Mouse (Mus musculus) fibroblast of lung, adult 2 months (primary cell): ENCODE data around the gene Gpr176.
A peak's percentile ranks its signal among the peaks of the same experiment; 100 is the strongest.

Experiments
- DNase-seq: peaks from one replicate; pipeline ENCODE4 v3.0.0-alpha.2; 2011; ENCODE audit warnings: low read depth

The Gpr176 gene

GRCm38 (mm10) chr2:118372901-118373571 is at the start of gene Gpr176:
TSS of gene Gpr176 (minus strand) at chr2:118373419.
- no peak for DNase-seq

- DNase-seq: no peak
These were observed 49.2 kb upstream of the Gpr176 start for GRCm38 (mm10) chr2:118422385-118422784.

DNA sequence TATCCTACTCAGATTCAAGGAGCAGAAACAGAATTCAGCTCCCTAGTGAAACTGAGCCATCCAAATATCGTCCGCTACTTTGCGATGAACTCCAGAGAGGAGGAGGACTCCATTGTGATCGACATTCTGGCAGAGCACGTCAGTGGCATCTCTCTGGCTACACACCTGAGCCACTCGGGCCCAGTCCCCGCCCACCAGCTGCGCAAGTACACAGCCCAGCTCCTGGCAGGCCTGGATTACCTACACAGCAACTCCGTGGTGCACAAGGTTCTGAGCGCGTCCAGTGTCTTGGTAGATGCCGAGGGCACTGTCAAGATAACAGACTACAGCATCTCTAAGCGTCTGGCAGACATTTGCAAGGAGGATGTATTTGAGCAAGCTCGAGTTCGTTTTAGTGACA is 48.7 kb upstream of the Gpr176 start:
- DNase-seq: no peak

DNA sequence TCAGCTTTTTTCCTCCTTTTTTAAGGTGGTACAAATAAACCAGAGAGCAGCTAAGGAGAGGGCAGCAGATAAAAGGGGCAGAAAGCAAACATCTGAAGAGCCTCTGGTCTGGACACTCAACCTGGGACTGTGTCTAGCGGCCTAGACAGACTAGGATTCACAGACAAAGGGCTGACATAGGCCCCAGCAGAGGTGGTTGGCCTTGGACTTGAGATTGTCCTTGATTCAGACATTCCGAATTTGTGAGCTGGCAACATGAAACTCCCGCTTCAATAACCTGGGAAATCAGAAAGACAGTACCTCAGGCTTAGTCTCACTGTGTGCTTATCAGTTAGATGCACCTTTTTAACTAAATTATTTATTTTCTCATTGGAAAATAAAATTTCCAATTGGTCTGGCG is 44.9 kb upstream of the Gpr176 start:
- DNase-seq: no peak

- no peak for DNase-seq
These were observed 42.6 kb upstream of the Gpr176 start for GRCm38 (mm10) chr2:118415601-118416355.

DNA sequence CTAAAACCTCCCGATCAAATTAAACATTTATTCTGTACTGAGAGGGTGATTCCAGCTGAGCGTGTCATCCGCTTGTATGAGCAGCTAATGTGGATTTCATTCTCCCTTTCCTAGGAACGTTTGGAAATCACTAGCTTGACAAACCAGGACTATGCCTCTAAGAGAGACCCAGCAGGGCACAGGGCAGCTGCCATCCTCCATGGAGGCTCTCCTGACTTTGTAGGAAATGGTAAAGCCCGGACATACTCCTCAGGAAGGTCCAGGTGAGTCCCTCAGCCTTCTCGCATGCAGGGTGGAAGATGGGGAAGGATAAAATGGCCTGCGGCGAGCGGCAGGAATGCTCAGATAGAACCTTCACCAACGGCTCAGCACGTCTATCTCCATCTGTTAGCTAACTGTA is 39.6 kb upstream of the Gpr176 start:
- no peak for DNase-seq

DNA sequence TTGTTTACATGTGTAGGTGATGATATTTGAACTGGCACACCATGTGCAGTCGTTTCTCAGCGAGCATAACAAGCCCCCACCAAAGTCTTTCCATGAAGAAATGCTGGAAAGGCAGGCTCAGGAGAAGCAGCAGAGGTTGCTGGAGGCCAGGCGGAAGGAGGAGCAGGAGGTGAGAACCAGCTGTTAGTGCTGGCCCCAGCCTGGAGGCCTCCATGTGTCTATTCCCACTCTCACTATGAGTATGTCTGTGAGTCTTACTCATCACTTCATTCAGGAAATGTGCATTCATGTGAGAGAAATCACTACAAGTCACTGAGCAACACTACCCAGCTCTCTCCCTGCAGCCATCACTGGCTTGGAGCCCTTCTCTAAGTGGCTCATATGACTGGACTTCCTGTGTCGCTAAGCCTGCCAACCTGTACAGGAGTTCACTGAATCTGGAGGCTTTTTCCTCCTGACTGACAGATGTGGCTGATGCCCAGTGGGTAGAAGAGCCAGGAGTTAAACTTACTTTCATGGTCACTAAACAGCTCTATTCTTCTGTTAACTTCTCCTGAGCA is 35.2 kb upstream of the Gpr176 start:
- DNase-seq: peak; percentile 35

DNA sequence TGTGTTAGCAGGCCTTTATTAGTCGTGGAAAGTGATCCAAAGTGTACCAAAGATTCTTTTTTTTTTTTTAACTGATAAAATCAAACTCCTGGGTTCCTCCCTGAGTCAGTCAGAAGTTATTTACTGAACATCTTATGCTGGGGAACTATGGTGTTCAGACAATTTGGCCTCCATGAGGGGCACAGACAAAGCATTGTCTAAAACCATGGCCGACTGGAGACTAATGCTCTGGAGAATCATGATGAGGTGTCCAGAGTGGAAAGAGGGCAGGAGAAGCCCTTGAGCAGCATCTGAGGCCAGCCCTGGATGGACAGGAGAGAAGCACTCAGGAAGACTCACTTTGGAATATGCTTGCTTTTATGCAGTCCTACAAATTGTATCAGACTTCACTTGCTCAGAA is 33.6 kb upstream of the Gpr176 start:
- no peak for DNase-seq

DNA sequence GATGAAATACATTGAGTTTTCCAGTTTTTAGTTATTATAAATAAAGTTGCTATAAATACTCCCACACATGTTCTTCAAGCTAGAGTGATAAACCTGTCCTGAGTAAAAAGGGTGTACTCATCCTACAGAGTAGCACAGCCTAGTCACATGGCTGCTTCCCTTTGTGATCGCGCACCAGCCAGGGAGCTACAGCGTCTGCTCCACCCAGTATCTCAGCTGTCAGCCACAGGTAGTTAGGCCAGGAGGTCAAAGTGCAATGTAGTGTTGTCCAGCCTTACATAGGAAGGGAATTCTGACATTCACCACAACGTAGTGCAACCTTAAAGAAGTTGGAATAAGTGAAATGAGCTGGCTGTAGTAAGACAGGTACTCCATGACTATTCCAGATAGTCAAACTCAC is 32.3 kb upstream of the Gpr176 start:
- no peak for DNase-seq

- no peak for DNase-seq
These were observed 31.1 kb upstream of the Gpr176 start for GRCm38 (mm10) chr2:118404336-118404735.

GRCm38 (mm10) chr2:118401834-118402727 is 28.9 kb upstream of the Gpr176 start:
- no peak for DNase-seq

DNA sequence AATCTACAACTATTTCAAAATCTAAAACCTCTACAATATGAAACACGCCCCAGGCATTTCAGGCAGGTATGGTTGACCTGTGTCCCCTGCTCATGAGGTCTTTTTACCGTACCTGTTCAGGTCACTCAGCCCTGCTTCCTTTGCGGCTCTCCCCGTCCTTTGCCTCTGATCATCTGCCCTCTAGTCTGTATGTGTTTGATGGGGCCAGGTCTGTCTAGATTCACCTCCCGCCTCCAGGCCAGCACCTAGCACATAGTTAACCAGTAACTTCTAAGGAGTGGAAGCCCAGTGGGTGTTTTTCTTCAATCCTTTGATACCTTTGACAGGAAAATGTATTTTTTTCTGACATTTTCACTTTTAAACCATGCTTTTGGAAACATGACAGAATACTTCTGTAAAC is 26.5 kb upstream of the Gpr176 start:
- DNase-seq: no peak

DNA sequence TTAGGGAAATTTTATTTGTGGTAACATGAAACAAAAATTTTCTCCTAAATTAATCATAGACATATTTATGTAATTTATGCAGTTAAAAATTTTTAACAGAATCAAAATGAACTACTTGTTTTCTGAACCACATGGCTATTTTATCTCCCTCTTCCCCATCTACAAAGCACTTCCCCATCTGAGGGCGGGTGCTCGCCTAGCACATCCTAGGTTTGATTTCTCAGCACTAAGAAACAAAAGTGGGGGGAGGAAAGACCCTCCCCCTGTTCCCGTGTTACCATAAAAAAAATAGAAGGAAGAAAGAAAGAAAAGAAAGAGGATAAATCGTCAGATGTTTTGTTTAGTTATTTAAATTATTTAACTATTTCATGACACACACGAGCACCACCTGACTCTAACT is 18.0 kb upstream of the Gpr176 start:
- no peak for DNase-seq

DNA sequence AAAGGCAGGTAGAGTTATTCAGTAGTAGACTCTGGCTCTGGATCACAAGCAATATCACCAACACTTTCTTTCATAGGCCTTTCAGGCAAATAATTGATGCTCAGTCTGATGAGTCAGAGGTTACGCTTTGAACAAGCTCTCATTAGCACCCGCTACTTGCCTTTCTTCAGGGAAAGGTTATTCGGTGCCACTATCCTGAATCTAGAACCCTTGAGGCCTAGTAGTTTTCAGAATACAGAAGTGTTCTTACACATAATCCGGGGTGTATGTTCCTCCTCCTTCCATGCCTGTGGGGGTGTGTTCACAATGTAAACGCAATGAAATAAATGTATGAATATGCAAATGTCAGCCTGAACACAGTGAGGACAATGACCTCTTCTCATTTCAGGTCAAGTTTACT is 16.9 kb upstream of the Gpr176 start:
- no peak for DNase-seq

DNA sequence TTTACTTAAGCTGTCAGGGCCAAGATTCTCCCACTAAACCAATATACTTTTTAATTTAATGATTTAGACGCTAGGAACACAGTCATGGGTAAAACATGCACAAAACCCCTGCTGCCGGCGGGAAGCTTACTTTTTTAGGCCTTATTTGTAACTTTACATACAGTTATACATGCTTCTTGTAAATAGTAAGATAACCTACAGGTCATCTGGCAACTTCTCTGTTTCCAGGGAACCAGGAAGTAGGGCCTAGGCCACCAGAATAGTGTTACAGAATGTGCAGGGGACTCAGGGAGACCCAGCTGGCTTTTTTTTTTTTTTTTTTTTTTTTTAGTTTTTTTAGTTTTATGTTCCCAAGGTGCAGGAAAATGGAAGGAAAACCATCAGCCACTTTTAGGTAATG is 16.4 kb upstream of the Gpr176 start:
- no peak for DNase-seq

DNA sequence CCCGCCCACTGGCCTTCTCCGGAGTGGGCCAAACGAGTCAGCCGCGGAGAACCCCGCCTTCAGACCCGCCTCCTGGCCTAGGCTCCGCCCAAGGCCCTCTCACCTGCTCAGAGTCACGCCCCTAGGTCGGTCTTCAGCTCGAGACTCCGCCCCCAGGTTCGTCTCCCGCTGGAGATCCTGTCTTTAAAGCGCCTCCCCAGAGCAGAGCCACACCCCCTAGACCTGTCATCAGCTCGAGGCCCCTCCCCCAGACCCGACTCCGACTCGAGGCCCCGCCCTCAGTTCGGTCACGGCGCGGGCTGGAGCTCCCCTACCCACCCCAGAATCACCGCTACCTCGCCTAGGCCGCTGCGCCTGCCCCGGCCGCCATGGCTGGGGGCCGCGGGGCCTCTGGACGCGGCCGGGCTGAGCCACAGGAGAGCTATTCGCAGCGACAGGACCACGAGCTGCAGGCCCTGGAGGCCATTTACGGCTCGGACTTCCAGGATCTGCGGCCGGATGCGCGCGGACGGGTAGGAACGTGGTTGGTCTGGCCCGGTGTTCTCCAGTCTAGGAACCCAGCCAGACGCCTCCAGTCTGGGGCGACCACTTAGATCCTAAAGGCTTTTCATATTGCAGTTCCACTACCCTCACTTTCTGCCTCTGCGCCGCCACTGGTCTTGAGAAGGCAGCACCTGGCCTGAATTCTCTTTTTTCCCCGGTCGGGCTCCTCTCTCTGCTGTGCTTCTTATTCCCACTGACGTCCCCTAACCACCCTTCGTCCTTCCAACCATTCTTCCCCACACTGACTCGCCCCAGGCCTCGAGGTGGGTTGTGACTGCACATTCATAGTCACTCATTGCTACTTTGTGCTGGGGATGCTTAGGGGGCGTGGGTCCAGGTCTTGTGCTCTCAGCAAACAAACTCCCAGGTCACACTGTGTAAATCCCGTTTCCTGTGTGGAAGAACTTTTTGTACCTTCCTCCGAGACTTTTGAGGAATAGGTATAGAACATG is 15.4 kb upstream of the Gpr176 start, which contains the start of gene Eif2ak4:
Gene Eif2ak4, plus strand, starts transcription at position 278 of the 995 bp plus-strand sequence.
- DNase-seq: peak; percentile 97

DNA sequence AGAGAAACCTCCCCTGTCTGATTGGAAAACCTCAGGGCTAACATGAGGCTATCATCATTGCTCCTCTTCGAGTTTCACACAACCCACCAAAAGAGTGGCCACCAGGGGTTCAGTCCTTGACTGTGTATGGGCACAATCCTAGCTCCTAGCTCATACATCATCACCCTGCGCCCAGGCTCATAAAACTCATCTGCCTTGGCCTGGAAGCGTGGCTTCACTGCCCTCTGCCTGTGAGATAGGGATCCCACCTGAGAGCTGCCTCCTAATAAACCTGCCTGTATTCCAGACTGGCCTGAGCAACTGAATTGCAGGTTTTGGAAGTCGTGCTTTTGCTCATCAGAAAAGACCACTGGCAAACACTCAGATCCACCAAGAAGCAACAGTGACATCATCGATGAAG is 10.2 kb upstream of the Gpr176 start:
- DNase-seq: no peak

DNA sequence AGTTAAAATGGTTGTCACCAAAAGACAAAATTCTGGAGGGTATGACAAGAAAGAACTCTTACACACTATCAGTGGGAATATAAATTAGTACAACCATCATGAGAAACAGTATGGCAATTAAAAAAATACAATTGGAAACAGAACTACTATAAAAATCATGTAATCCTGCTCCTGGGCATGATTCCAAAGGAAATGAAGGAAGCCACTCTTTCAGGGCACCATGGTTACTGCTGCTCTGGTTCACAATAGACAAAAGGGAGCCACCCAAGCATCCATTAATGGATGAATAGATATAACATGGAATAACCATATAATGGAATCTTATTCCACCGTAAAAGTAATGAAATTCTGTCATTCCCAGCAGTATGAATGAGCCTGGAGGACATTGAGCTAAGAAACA is 6.5 kb upstream of the Gpr176 start:
- no peak for DNase-seq

DNA sequence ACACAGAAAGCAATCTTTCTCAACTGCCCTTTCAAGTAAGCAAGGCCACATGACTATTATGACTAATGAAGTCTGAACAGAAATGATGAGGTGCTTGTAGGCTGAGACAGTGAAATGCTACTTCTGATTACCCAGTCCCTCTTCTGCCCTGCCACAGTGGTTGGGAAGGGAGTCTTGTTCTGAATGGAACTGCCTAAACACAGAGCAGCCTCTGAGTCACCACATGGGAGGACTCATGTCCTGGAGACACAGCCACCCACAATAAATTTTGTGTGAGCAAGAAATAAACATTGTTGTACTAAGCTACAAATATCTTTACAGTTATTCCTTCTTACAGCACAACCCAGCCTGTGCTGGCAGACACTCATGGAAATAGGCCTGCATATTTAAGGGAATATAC is 2.7 kb upstream of the Gpr176 start:
- DNase-seq: no peak

DNA sequence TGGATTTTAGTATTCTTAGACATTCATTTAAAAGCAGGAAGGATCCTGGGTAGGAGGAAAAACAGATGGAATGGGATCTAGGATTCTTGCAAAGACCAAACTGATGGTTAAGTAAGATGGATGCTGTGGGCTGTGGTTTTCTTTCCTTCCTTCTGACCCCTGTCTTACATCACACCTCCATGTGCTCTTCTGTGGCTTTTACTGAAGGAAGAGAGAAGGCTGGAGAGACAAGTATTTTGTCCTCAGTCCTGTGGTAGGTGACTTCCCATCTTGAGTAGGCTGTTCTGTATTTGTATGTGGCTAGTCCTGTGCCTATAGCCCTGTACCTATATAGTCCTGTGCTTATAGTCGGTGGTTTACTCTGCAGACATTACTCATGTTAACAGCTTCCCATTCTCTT is 2.3 kb upstream of the Gpr176 start:
- DNase-seq: no peak
